Mouse (Mus musculus): ENCODE measurements around the gene Gm21969. TPM values are rescaled to one million over a fixed set of nuclear protein-coding genes. Genes with fewer than 3 reads are reported as not detected.

Gm21969 gene
- not detected in 2 replicates for polyA plus RNA-seq (2015; fragmentation: Nextera tagmentation; extraction: Ambion mirVana)

GRCm38 (mm10) chr4:139602357-139603244, at the start of gene Gm21969:
Gm21969 (plus strand) TSS chr4:139603186.

DNA sequence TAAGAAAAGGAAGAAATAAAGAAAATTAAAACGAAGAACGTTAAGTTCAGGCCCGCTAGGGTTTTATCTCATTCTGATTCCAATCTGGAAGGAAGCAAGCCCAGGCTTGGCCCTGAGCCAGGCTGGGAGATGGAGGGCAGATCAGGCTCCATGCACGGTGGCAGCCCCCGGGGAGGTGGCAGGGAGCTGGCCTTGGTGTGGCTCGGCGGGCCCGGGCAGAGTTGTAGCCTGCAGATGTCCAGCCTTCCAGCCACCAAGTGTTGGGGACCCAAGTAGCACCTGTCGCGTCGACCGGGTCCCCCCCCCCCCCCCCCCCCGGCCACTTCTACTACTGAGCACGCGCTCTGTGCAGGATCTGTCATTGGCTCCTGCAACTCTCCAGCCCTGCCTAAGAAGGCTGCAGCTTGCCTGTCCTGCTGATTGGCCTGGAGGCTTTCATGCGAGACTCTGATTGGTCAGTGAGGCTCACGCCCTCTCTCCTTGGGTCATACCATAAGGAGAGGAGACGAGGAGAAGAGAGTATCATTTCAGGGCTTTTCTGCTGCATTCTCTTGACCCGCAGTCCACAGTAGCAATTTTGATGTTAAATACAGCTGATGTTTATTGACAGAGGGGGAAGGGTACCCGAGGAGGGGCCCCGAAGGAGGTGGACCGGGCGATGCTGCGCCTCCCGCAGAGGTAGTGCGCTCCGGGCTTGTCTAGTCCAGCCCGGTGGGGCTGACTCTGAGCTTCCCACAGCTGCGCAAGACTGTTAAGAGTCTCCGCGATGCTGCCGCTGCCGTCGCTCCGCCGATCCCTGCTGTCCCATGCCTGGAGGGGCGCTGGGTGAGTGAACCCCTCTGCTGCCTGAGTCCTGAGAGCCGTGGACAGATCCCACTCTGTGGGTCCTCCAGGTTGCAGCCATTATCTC, 19.6 kb downstream of the Gm21969 start, which contains the start of gene Aldh4a1:
Gene Aldh4a1 (plus strand): TSS at position 494 of the 910 bp plus-strand sequence.

DNA sequence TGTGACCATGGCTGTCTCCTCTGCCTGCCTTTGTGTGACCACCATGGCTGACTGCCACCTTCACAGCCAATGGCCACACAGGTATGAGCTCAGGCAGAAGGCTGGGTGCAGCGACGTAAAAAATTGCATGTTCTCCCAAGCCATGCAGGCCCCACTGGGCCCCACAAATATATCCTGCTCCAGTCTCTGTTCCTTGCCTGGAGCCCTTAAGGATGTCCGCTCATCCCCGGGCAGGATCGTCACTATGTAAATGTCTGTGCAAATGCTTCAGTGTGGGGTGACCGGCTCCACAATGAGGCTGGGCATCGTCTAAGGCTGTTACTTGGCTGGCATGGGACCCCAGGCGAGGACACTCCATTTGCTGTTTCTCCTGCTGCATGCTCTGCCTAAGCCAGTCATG, 50.3 kb downstream of the Gm21969 start, which contains the start of gene Tas1r2:
Gene Tas1r2 (plus strand): TSS at position 301 of the 400 bp plus-strand sequence.

Small RNAs within 50 kb of the gene (microRNA-seq; reads per million reads assigned to microRNA genes)
- gene Gm25571 (0 reads per million in 2 experiments), gene Mir7020 (0.10 to 0.21 reads per million in 2 experiments)

Other genes with a start within 250 kb of the Gm21969 start
- 2.8 TPM in 2 replicates for gene Iffo2, start 72.6 kb upstream of the Gm21969 start, polyA plus RNA-seq (2015; fragmentation: Nextera tagmentation; extraction: Ambion mirVana)
- 42.8 and 43.5 TPM in 2 replicates for gene Aldh4a1, start 19.7 kb downstream of the Gm21969 start, polyA plus RNA-seq (2015; fragmentation: Nextera tagmentation; extraction: Ambion mirVana)
- gene Tas1r2, start 50.4 kb downstream of the Gm21969 start, polyA plus RNA-seq (2015; fragmentation: Nextera tagmentation; extraction: Ambion mirVana), result not detected in 2 replicates
- gene Pax7, start 230.3 kb downstream of the Gm21969 start, polyA plus RNA-seq (2015; fragmentation: Nextera tagmentation; extraction: Ambion mirVana), result 2.0 and 2.2 TPM in 2 replicates

Measured in skeletal muscle tissue, postnatal 0 days (tissue).